Mouse (Mus musculus) liver, embryonic 16.5 days (tissue): Measurements from ENCODE around the gene Pkp2. TPM values are rescaled to one million over a fixed set of nuclear protein-coding genes. Genes with fewer than 3 reads are reported as not detected.
"Not testable (repeated sequence)": the region's sequence is repeated elsewhere in the genome, so short reads cannot be mapped to it uniquely, and the experiment has no call there.

ENCODE experiments used
- ATAC-seq: fragments of 200-750 bp; cut with Nextera tagmentation; 2 replicates; pipeline ENCODE4 v1.8.0; 2017; ENCODE audit warnings: low read depth, mild to moderate bottlenecking, moderate number of reproducible peaks, moderate library complexity
- H3K27ac ChIP-seq: fragments of 300-500 bp; sonication (generic); 2 replicates; pipeline ENCODE4 v1.5.1; 2014; ENCODE audit warnings: mild to moderate bottlenecking, low read length
- H3K27me3 ChIP-seq: fragments of 300-500 bp; sonication (generic); 2 replicates; pipeline ENCODE4 v1.6.1; 2014; ENCODE audit warnings: low read depth, low read length, mixed read lengths; ENCODE audit not compliant: control insufficient read depth, insufficient read depth
- H3K36me3 ChIP-seq: fragments of 300-500 bp; sonication (generic); 2 replicates; pipeline ENCODE4 v1.6.1; 2014; ENCODE audit warnings: mild to moderate bottlenecking; ENCODE audit not compliant: control insufficient read depth, insufficient read depth
- H3K4me1 ChIP-seq: fragments of 300-500 bp; sonication (generic); 2 replicates; pipeline ENCODE4 v1.6.1; 2014; ENCODE audit warnings: low read depth, low read length, mixed read lengths; ENCODE audit not compliant: control insufficient read depth
- H3K4me2 ChIP-seq: fragments of 300-500 bp; sonication (generic); 2 replicates; pipeline ENCODE4 v1.6.1; 2014; ENCODE audit warnings: low read depth, low read length, mixed read lengths
- H3K4me3 ChIP-seq: fragments of 300-500 bp; sonication (generic); 2 replicates; pipeline ENCODE4 v1.5.1; 2014; ENCODE audit warnings: low read depth, mild to moderate bottlenecking, low read length
- H3K9ac ChIP-seq: fragments of 300-500 bp; sonication (generic); 2 replicates; pipeline ENCODE4 v1.6.1; 2014; ENCODE audit warnings: low read depth, low read length
- H3K9me3 ChIP-seq: fragments of 300-500 bp; sonication (generic); replicated peaks from 2 replicates; pipeline ENCODE4 v1.6.1; 2016; ENCODE audit warnings: low read length; ENCODE audit not compliant: control insufficient read depth
- WGBS: fragments of 180-500 bp; shearing (Covaris S2); extraction: QIAGEN DNeasy Blood & Tissue Kit; methylation state at CpG from one replicate; pipeline ENCODE4 v1.1.7; 2014; ENCODE audit not compliant: insufficient replicate concordance; 5-methylcytosine and 5-hydroxymethylcytosine counted together
- polyA plus RNA-seq: library from polyadenylated mRNA; unstranded; fragments of >200 nt; fragmentation: Nextera tagmentation; extraction: Ambion mirVana; gene quantifications from 2 replicates; pipeline ENCODE4 v1.2.1, GENCODE M21; 2015

Pkp2 gene
- polyA plus RNA-seq: 13.3 and 13.4 TPM in 2 replicates

DNA sequence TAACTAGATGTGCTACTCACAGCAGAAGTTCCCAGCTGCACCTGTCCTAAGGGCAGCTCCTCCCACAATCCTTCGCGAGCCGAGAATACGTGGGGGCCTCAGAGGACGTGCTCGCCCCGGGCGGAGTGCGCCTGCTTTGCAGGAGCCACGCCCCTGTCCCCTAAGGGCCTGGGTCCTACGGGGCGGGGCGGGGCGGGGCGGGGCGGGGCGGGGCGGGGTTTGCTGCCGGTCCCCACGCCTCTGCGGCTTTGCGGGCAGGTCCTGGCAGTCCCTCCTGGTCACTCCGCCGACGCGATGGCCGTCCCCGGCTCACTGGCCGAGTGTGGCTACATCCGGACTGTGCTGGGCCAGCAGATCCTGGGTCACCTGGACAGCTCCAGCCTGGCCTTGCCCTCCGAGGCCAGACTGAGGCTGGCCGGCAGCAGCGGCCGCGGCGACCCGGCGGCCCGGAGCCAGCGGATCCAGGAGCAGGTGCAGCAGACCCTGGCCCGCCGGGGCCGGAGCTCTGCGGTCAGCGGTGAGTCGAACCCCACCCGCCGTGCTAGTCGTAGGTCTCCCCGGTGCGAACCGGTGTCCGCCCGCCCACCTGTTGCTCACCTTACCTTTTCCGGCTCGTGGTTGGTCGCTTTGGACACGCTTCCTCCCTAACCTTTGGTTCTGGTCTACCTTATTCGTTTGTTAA, at the start of gene Pkp2:
Gene Pkp2 (plus strand): TSS at position 240 of the 682 bp plus-strand sequence.
- Histone ChIP-seq H3K27ac (peak within 1 kb of the TSS; percentile 78), H3K36me3 (no peaks in the 10 kb centered on the region), H3K27me3 (peaks cover 31% of the 10 kb centered on the region), H3K9me3 (no peaks in the 10 kb centered on the region), H3K4me2 (peak within 1 kb of the TSS; percentile 84), H3K9ac (peak within 1 kb of the TSS; percentile 62), H3K4me1 (peaks cover 2% of the 10 kb centered on the region), H3K4me3 (peak within 1 kb of the TSS; percentile 70)
- peak; percentile 92 for ATAC-seq
- WGBS: under 1% methylated on average over 59 of the region's 59 CpGs

DNA sequence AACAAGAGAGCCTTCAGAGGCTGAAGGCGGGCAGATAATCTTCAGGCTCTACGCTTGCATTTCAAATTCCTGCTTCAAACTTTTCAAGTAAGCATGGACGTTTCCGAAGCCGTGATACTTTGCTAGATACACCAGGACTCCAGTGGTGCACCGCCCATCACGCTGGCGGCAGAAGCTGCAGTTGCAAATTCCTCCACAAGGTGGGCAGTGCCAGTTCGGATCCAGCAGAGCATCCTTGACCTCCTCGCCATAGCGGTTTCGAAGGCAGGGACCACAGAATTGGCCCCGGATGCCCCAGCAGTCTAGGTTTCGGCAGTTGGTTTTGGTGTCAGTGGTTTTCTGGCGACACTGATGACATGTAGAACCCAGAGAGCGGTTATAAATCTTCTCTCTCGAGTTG, 15.7 kb upstream of the Pkp2 start:
- Histone ChIP-seq H3K9me3 (no peaks in the 10 kb centered on the region), H3K27me3 (no peaks in the 10 kb centered on the region), H3K4me3 (no peak overlapping the region), H3K36me3 (no peaks in the 10 kb centered on the region), H3K27ac (no peak overlapping the region), H3K9ac (no peak overlapping the region), H3K4me2 (no peak overlapping the region), H3K4me1 (no peaks in the 10 kb centered on the region)
- no peak for ATAC-seq
- WGBS: 52% methylated on average over 17 of the region's 17 CpGs

DNA sequence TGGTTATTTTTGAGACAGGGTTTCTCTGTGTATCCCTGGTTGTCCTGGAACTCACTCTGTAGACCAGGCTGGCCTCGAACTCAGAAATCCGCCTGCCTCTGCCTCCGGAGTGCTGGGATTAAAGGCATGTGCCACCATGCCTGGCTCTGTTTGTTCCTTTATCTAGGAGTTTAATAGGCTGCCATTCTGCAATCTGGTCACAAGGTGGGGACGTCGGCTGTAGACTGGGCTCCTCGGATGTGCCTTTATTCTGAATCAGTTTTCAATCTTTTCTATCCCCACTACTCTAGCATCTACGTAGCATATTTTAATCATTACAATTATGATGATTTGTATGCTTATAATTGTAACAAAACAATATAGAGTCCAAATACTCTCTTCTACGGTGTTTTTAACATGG, 11.1 kb upstream of the Pkp2 start:
- H3K9me3 ChIP-seq, H3K27ac ChIP-seq, H3K9ac ChIP-seq, H3K4me3 ChIP-seq, H3K27me3 ChIP-seq, H3K4me2 ChIP-seq, H3K36me3 ChIP-seq, H3K4me1 ChIP-seq, ATAC-seq: not testable (repeated sequence)
- WGBS: 27% methylated on average over 8 of the region's 8 CpGs

DNA sequence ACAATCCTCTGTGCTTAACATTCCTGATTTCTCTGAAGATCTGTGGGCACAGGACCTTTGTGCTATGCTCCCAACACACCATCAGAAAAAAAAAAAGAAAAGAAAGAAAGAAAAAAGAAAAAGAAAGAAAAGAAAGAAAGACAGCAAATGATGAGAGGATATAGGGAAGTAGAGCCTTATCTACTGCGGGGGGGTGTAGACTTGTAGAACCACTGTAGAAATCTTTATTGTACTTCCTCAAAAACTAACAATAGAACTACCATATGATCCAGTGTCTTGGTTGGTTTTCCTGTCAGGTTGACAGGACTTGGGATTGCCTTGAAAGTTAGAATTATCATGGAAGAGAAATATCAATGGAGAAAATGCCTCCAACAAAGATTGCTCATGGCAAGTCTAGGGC, 8.5 kb upstream of the Pkp2 start:
- H3K36me3 ChIP-seq: no peaks in the 10 kb centered on the region
- H3K4me2 ChIP-seq: no peak overlapping the region
- no peaks in the 10 kb centered on the region for H3K27me3 ChIP-seq
- H3K9me3 ChIP-seq: no peaks in the 10 kb centered on the region
- WGBS: 32% methylated on average over 1 of the region's 1 CpGs
- H3K27ac ChIP-seq: no peak overlapping the region
- no peaks in the 10 kb centered on the region for H3K4me1 ChIP-seq
- H3K4me3 ChIP-seq: no peak overlapping the region
- H3K9ac ChIP-seq: no peak overlapping the region
- ATAC-seq: no peak

DNA sequence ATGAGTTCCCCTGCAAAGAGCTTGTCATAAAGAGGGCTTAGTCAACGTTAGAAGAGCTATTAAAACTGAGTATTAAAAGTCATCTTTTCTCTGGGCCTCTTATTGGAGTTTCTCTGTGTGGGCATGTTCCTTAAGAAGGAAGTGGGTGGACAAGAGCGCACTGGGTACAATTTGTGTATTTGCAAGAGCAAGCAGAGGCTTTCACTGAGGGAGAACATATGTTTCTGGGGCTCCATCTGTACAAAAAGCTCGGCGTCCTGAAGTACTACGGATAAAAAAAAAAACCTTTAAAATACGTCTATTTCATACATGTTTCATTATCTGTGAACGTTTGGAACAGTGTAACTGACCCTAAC, 417 bp upstream of the Pkp2 start:
- Histone ChIP-seq H3K4me3 (peak overlapping the region; percentile 70), H3K27ac (no peak overlapping the region), H3K36me3 (no peaks in the 10 kb centered on the region), H3K4me1 (peaks cover 2% of the 10 kb centered on the region), H3K9me3 (no peaks in the 10 kb centered on the region), H3K4me2 (peak overlapping the region; percentile 84), H3K9ac (no peak overlapping the region), H3K27me3 (peaks cover 31% of the 10 kb centered on the region)
- no peak for ATAC-seq
- 12% methylated on average over 7 of the region's 7 CpGs for WGBS

DNA sequence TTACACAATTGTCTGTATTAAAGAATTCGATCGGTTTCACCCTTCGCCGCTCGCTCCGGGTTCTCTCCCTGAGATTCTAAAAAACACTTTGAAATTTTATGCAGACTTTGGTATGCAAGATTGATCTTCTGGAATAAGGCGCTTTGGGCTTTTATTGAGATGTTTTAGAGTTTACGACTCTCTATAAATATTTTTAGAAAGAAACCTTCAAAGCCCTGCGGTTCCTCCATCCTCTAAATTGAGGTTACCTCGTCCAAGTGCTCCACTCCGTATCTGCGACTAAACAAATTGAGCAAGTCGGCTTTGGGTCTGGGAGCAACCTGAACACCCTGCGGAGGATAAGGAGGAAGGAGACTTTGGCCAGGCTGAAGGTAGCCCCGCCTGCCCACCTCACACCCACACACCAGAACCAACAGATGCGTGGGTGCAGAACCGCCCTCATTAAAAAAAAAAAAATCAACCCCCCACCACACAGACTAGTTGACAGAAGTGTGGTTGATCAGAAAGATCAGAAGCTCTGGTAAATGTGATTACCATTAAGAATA, 715 bp downstream of the Pkp2 start:
- H3K36me3 ChIP-seq: no peaks in the 10 kb centered on the region
- peak overlapping the region; percentile 70 for H3K4me3 ChIP-seq
- 2% methylated on average over 17 of the region's 17 CpGs for WGBS
- peak overlapping the region; percentile 84 for H3K4me2 ChIP-seq
- peak overlapping the region; percentile 62; the same call in 1 of the 2 replicates for H3K9ac ChIP-seq
- no peak for ATAC-seq
- H3K9me3 ChIP-seq: no peaks in the 10 kb centered on the region
- peaks cover 2% of the 10 kb centered on the region for H3K4me1 ChIP-seq
- peak overlapping the region; percentile 78; the same call in 1 of the 2 replicates for H3K27ac ChIP-seq
- peaks cover 31% of the 10 kb centered on the region for H3K27me3 ChIP-seq

DNA sequence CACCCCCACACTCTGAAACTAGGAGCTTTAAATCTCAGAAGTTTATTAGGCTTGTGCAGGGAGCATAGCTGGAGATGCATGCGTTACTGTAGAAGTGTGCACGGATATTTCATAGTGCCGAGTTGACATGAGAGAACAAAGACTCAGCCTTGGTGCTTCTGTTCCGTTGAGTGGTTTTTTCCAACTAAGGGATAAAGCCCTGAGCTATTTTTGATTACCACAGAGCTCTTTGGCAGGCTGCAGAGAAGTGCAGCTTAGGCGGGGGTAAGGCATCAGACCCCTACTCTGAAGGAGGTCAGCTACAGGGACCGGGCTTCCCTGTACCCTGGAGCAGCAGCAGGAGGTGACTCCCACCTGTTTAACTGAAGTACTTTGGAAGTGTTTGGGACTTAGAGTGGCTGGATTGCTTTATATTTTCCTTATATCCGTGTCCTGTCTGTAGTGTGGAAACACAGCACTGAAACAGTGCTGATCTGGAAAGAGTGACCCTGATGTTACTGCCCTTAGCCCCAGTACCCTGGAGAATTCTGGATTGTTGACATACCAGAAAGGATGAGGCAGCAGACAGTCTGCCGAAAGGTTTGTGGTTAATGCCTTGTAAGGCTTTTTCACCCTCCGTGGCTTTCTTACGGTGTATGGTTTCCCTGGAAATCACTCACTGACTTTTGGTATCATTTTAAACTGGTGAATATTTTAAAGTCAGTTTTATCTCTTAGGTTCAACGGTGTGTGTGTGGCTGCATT, 2.7 kb downstream of the Pkp2 start:
- WGBS: 24% methylated on average over 11 of the region's 11 CpGs
- H3K27ac ChIP-seq: no peak overlapping the region
- no peak overlapping the region for H3K9ac ChIP-seq
- peaks cover 2% of the 10 kb centered on the region for H3K4me1 ChIP-seq
- H3K36me3 ChIP-seq: no peaks in the 10 kb centered on the region
- peaks cover 31% of the 10 kb centered on the region for H3K27me3 ChIP-seq
- no peak overlapping the region for H3K4me3 ChIP-seq
- no peak overlapping the region for H3K4me2 ChIP-seq
- ATAC-seq: no peak
- H3K9me3 ChIP-seq: no peaks in the 10 kb centered on the region

DNA sequence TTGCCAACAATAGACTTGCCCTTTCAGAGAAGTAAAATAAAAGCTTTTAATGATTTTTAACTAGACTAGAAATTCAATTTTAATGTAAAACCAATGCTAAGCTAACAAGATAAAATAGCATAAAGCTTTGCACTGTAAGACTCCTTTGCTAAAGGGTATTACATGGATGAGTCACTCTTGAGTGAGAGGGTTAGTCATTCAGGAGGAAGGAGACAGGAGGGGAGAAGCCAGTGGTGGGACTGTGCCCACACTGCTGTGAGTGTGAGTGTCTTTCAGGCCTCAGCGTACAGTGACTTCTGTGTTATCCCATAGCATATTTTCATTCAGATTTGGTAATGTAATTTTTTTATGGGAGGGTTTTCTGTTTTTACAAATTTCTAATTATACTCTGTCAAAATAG, 3.8 kb downstream of the Pkp2 start:
- no peaks in the 10 kb centered on the region for H3K9me3 ChIP-seq
- H3K4me2 ChIP-seq: no peak overlapping the region
- no peak overlapping the region for H3K4me3 ChIP-seq
- H3K4me1 ChIP-seq: peaks cover 2% of the 10 kb centered on the region
- no peaks in the 10 kb centered on the region for H3K36me3 ChIP-seq
- WGBS: 56% methylated on average over 1 of the region's 1 CpGs
- no peak for ATAC-seq
- H3K27me3 ChIP-seq: peaks cover 31% of the 10 kb centered on the region
- H3K27ac ChIP-seq: no peak overlapping the region
- no peak overlapping the region for H3K9ac ChIP-seq

DNA sequence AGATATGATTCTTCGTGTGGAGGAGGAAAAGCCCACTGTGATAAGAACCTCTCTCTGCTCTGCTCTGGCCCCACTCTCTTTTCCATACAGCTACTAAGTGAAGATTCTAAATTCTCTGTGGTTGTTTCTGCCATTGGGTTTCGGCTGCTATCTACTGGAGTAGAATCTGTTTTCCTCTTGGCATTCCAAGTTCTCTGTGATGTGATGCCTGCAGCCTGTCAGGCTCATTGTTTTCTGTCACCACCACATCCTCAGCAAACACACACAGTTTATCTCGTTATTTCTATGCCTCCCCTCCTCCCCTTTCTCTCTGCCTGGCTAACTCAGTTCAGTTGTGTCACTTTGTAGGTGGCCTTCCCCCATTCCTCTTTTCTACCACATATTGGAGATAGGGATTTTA, 6.7 kb downstream of the Pkp2 start:
- Histone ChIP-seq H3K4me2 (no peak overlapping the region), H3K9me3 (no peaks in the 10 kb centered on the region), H3K4me3 (no peak overlapping the region), H3K9ac (no peak overlapping the region), H3K27ac (no peak overlapping the region), H3K4me1 (no peaks in the 10 kb centered on the region), H3K27me3 (peaks cover 10% of the 10 kb centered on the region), H3K36me3 (no peaks in the 10 kb centered on the region)
- ATAC-seq: no peak
- WGBS: 15% methylated on average over 3 of the region's 3 CpGs
